Mouse (Mus musculus): ENCODE measurements around the gene Trim9.

Trim9 gene

GRCm38 (mm10) chr12:70326393-70326792 lies 21.0 kb downstream of the Trim9 start:
- no peak for DNase-seq (ENCODE audit: low spot score in 2 of 2)

GRCm38 (mm10) chr12:70325826-70326225 lies 21.6 kb downstream of the Trim9 start:
- DNase-seq (ENCODE audit: low spot score in 2 of 2), result no peak

GRCm38 (mm10) chr12:70322790-70323189 lies 24.6 kb downstream of the Trim9 start:
- DNase-seq (ENCODE audit: low spot score in 2 of 2), result no peak

GRCm38 (mm10) chr12:70316147-70316546 lies 31.3 kb downstream of the Trim9 start:
- DNase-seq (ENCODE audit: low spot score in 2 of 2), result no peak

- DNase-seq (ENCODE audit: low spot score in 2 of 2), result no peak
Observed at GRCm38 (mm10) chr12:70307881-70308280, 39.5 kb downstream of the Trim9 start.

GRCm38 (mm10) chr12:70307062-70307461 lies 40.4 kb downstream of the Trim9 start:
- no peak for DNase-seq (ENCODE audit: low spot score in 2 of 2)

- DNase-seq (ENCODE audit: low spot score in 2 of 2), result no peak
Observed at GRCm38 (mm10) chr12:70304014-70304413, 43.4 kb downstream of the Trim9 start.

- DNase-seq (ENCODE audit: low spot score in 2 of 2), result no peak
Observed at GRCm38 (mm10) chr12:70303525-70303924, 43.9 kb downstream of the Trim9 start.

- no peak for DNase-seq (ENCODE audit: low spot score in 2 of 2)
Observed at GRCm38 (mm10) chr12:70302022-70302720, 45.2 kb downstream of the Trim9 start.

- DNase-seq (ENCODE audit: low spot score in 2 of 2), result no peak
Observed at GRCm38 (mm10) chr12:70293927-70294684, 53.3 kb downstream of the Trim9 start.

- no peak for DNase-seq (ENCODE audit: low spot score in 2 of 2)
Observed at GRCm38 (mm10) chr12:70293165-70293926, 54.1 kb downstream of the Trim9 start.

GRCm38 (mm10) chr12:70285521-70285920 lies 61.9 kb downstream of the Trim9 start:
- DNase-seq (ENCODE audit: low spot score in 2 of 2), result no peak

- DNase-seq (ENCODE audit: low spot score in 2 of 2), result no peak
Observed at GRCm38 (mm10) chr12:70284979-70285378, 62.4 kb downstream of the Trim9 start.

GRCm38 (mm10) chr12:70283116-70283731 lies 64.2 kb downstream of the Trim9 start:
- DNase-seq (ENCODE audit: low spot score in 2 of 2), result peak in 1 of 2 experiments; percentile 17

GRCm38 (mm10) chr12:70280930-70281329 lies 66.5 kb downstream of the Trim9 start:
- no peak for DNase-seq (ENCODE audit: low spot score in 2 of 2)

- no peak for DNase-seq (ENCODE audit: low spot score in 2 of 2)
Observed at GRCm38 (mm10) chr12:70280381-70280780, 67.0 kb downstream of the Trim9 start.

- DNase-seq (ENCODE audit: low spot score in 2 of 2), result no peak
Observed at GRCm38 (mm10) chr12:70277071-70277939, 70.1 kb downstream of the Trim9 start.

- DNase-seq (ENCODE audit: low spot score in 2 of 2), result no peak
Observed at GRCm38 (mm10) chr12:70269724-70270123, 77.7 kb downstream of the Trim9 start.

GRCm38 (mm10) chr12:70267314-70267713 lies 80.1 kb downstream of the Trim9 start:
- DNase-seq (ENCODE audit: low spot score in 2 of 2), result no peak

- no peak for DNase-seq (ENCODE audit: low spot score in 2 of 2)
Observed at GRCm38 (mm10) chr12:70266494-70266931, 80.9 kb downstream of the Trim9 start.

- no peak for DNase-seq (ENCODE audit: low spot score in 2 of 2)
Observed at GRCm38 (mm10) chr12:70263721-70264120, 83.7 kb downstream of the Trim9 start.

Measured in urinary bladder, postnatal 36 days (tissue).